In genomic region chr3:28775361-28775760, GRCm38 (mm10) we compare ENCODE assay signal across 22 mouse cellular contexts. TPM values are rescaled to one million over a fixed set of nuclear protein-coding genes. Genes with fewer than 3 reads are reported as not detected.
DNase-seq lines count a peak whose midpoint lies in the region; ATAC-seq and TF ChIP-seq lines count a peak whose summit lies in the region.
"Had no signal": no experiment of that assay in that cellular context is flagged by ENCODE, and none has a peak within 500 bp of the region (broad histone marks: within the 10 kb centered on the region; RNA-seq: fewer than 3 reads in every experiment).

No protein-coding gene starts in this region.

- WGBS in intestine, embryonic 16.5 days = 88% methylated on average over 7 of the region's 7 CpGs
- WGBS in intestine, postnatal 0 days = 87% methylated on average over 7 of the region's 7 CpGs
- WGBS in bone marrow, adult 2 months = 69% methylated on average over 7 of the region's 7 CpGs
- WGBS in limb, embryonic 10.5 days = 88% methylated on average over 7 of the region's 7 CpGs

- TF ChIP-seq CTCF in intestine, postnatal 0 days (IDR thresholded peaks at IDR 0.05; ENCODE audit: low read depth) = no peak
- TF ChIP-seq CTCF in bone marrow, adult 2 months (IDR thresholded peaks at IDR 0.05; ENCODE audit: control insufficient read depth, insufficient read depth, low read length) = no peak

- no peaks in the 10 kb centered on the region for H3K27me3 ChIP-seq in intestine, embryonic 16.5 days (replicated peaks; ENCODE audit: control insufficient read depth, insufficient read depth, low read length)
- H3K27me3 ChIP-seq in intestine, postnatal 0 days (replicated peaks; ENCODE audit: control insufficient read depth, insufficient read depth, low read length) = no peaks in the 10 kb centered on the region
- no peaks in the 10 kb centered on the region for H3K27me3 ChIP-seq in limb, embryonic 10.5 days (ENCODE audit: low read depth, poor library complexity, severe bottlenecking)
- H3K27me3 ChIP-seq: limb, embryonic 13.5 days had no signal

- no peaks in the 10 kb centered on the region for H3K36me3 ChIP-seq in intestine, embryonic 16.5 days (ENCODE audit: control insufficient read depth, insufficient read depth, low read length)
- H3K36me3 ChIP-seq in intestine, postnatal 0 days (ENCODE audit: control insufficient read depth, insufficient read depth) = no peaks in the 10 kb centered on the region
- no peaks in the 10 kb centered on the region for H3K36me3 ChIP-seq in limb, embryonic 10.5 days
- H3K36me3 ChIP-seq: embryonic facial prominence, embryonic 10.5 days; limb, embryonic 13.5 days had no signal

- DNase-seq in liver = peak; percentile 68
- no peak for DNase-seq in adrenal gland, postnatal 4 days (ENCODE audit: low spot score in 2 of 2)
- DNase-seq in limb, embryonic 10.5 days (ENCODE audit: low spot score) = no peak
- DNase-seq: adrenal gland, postnatal 36 days; cerebellum, adult 11-12 months; cerebellum, postnatal 36 days; gastrocnemius, postnatal 25 days; heart, postnatal 36 days; kidney, adult 18-20 months; kidney, postnatal 25 days; right cerebral cortex, postnatal 25 days; thymus, postnatal 4 days had no signal

- no peaks in the 10 kb centered on the region for H3K4me1 ChIP-seq in intestine, embryonic 16.5 days (ENCODE audit: control insufficient read depth, insufficient read depth, low read length)
- H3K4me1 ChIP-seq in intestine, postnatal 0 days (replicated peaks; ENCODE audit: control insufficient read depth, insufficient read depth, low read length) = no peaks in the 10 kb centered on the region
- H3K4me1 ChIP-seq in bone marrow, adult 2 months (ENCODE audit: control insufficient read depth, insufficient read depth, low read length) = peaks cover 2% of the 10 kb centered on the region; the same call in 1 of the 2 replicates
- no peaks in the 10 kb centered on the region for H3K4me1 ChIP-seq in limb, embryonic 10.5 days
- H3K4me1 ChIP-seq: embryonic facial prominence, embryonic 10.5 days; limb, embryonic 13.5 days had no signal

- H3K9ac ChIP-seq in intestine, embryonic 16.5 days (ENCODE audit: low read depth, low read length) = no peak overlapping the region
- no peak overlapping the region for H3K9ac ChIP-seq in intestine, postnatal 0 days (ENCODE audit: low read depth, low read length)
- H3K9ac ChIP-seq: limb, embryonic 13.5 days had no signal

- no peak overlapping the region for H3K4me3 ChIP-seq in intestine, embryonic 16.5 days (ENCODE audit: low read length)
- H3K4me3 ChIP-seq in intestine, postnatal 0 days (ENCODE audit: low read depth, low read length) = no peak overlapping the region
- no peak overlapping the region for H3K4me3 ChIP-seq in bone marrow, adult 2 months (replicated peaks; ENCODE audit: control insufficient read depth, low read depth, low read length)
- H3K4me3 ChIP-seq in limb, embryonic 10.5 days = no peak overlapping the region
- H3K4me3 ChIP-seq: embryonic facial prominence, embryonic 10.5 days; left cerebral cortex, adult 2 months; limb, embryonic 13.5 days had no signal

- no peak for TF ChIP-seq POLR2A in bone marrow, adult 2 months (IDR thresholded peaks at IDR 0.05; ENCODE audit: borderline replicate concordance, control insufficient read depth, low read depth, low read length)

- no peaks in the 10 kb centered on the region for H3K9me3 ChIP-seq in intestine, embryonic 16.5 days (ENCODE audit: control insufficient read depth, low read length)
- H3K9me3 ChIP-seq in intestine, postnatal 0 days (ENCODE audit: control insufficient read depth) = no peaks in the 10 kb centered on the region
- no peaks in the 10 kb centered on the region for H3K9me3 ChIP-seq in limb, embryonic 10.5 days (replicated peaks)
- H3K9me3 ChIP-seq: embryonic facial prominence, embryonic 10.5 days; limb, embryonic 13.5 days had no signal

- H3K4me2 ChIP-seq in intestine, embryonic 16.5 days (ENCODE audit: low read depth, low read length) = no peak overlapping the region
- H3K4me2 ChIP-seq in intestine, postnatal 0 days (replicated peaks; ENCODE audit: low read depth) = no peak overlapping the region
- H3K4me2 ChIP-seq: limb, embryonic 13.5 days had no signal

- peak; percentile 56; the same call in 1 of the 2 replicates for ATAC-seq in intestine, embryonic 16.5 days
- no peak for ATAC-seq in intestine, postnatal 0 days
- ATAC-seq in megakaryocyte progenitor cell, adult 5-6 weeks (replicated peaks; ENCODE audit: poor library complexity) = peak; percentile 81
- ATAC-seq: hindbrain, embryonic 16.5 days; lung, postnatal 0 days; Patski had no signal

- no peak overlapping the region for H3K27ac ChIP-seq in intestine, embryonic 16.5 days (ENCODE audit: low read length)
- no peak overlapping the region for H3K27ac ChIP-seq in intestine, postnatal 0 days (ENCODE audit: low read depth, low read length)
- peak overlapping the region; percentile 90 for H3K27ac ChIP-seq in bone marrow, adult 2 months (ENCODE audit: control insufficient read depth, insufficient read depth, low read depth, low read length, poor library complexity)
- no peak overlapping the region for H3K27ac ChIP-seq in limb, embryonic 10.5 days
- H3K27ac ChIP-seq: embryonic facial prominence, embryonic 10.5 days; left cerebral cortex, adult 2 months; limb, embryonic 13.5 days had no signal

RNA-seq across cellular contexts. Expression of gene Eif5a2, which starts 5.7 kb away (rescaled TPM):
- 3.0 and 3.5 TPM in 2 replicates for polyA plus RNA-seq in intestine, embryonic 16.5 days (2015; fragmentation: Nextera tagmentation; extraction: Ambion mirVana)
- 2.8 and 3.2 TPM in 2 replicates for polyA plus RNA-seq in intestine, postnatal 0 days (2015; fragmentation: Nextera tagmentation; extraction: Ambion mirVana)
- 1.5 and 4.0 TPM in 2 replicates for polyA plus RNA-seq in bone marrow, adult 2 months (2011; ENCODE audit: insufficient read depth, insufficient read length, low replicate concordance, missing spikeins)
- 2.1 and 3.0 TPM in 2 replicates for total RNA-seq in megakaryocyte progenitor cell, adult 5-6 weeks (2015)
- total RNA-seq in megakaryocyte progenitor cell, adult 5-6 weeks (2017) = 1.4 and 2.5 TPM in 2 replicates
- total RNA-seq in adrenal gland, postnatal 4 days (2021) = 1 to 10 TPM; 4.6 to 5.9 TPM
- 12.7 and 14.9 TPM in 2 replicates for polyA plus RNA-seq in limb, embryonic 10.5 days (2016; fragmentation: Nextera tagmentation; extraction: Ambion mirVana)

RNA-seq across cellular contexts. Expression of gene Rpl22l1, which starts 29.9 kb away (rescaled TPM):
- 324 and 343 TPM in 2 replicates for polyA plus RNA-seq in intestine, embryonic 16.5 days (2015; fragmentation: Nextera tagmentation; extraction: Ambion mirVana)
- 444 and 479 TPM in 2 replicates for polyA plus RNA-seq in intestine, postnatal 0 days (2015; fragmentation: Nextera tagmentation; extraction: Ambion mirVana)
- polyA plus RNA-seq in bone marrow, adult 2 months (2011; ENCODE audit: insufficient read depth, insufficient read length, low replicate concordance, missing spikeins) = 209 and 315 TPM in 2 replicates
- 915 and 1,007 TPM in 2 replicates for total RNA-seq in megakaryocyte progenitor cell, adult 5-6 weeks (2015)
- total RNA-seq in megakaryocyte progenitor cell, adult 5-6 weeks (2017) = 102 and 149 TPM in 2 replicates
- 100 to 1,000 TPM; 283 to 296 TPM for total RNA-seq in adrenal gland, postnatal 4 days (2021)
- polyA plus RNA-seq in limb, embryonic 10.5 days (2016; fragmentation: Nextera tagmentation; extraction: Ambion mirVana) = 297 and 351 TPM in 2 replicates
